Mouse (Mus musculus) gastrocnemius, adult 18-20 months (tissue): ENCODE measurements around the gene Trpm8. TPM values are rescaled to one million over a fixed set of nuclear protein-coding genes. Genes with fewer than 3 reads are reported as not detected.

Source experiments
- DNase-seq: peaks from one replicate; pipeline ENCODE4 v3.0.0; 2021; ENCODE audit warnings: low spot score
- total RNA-seq, 2 experiments: library from RNA; stranded (reverse); gene quantifications; 2 replicates each; pipeline ENCODE4 v1.2.3; 2021

Gene Trpm8
- total RNA-seq, 2 experiments from 2014 or later: not detected

GRCm38 (mm10) chr1:88350761-88351160 is 73.3 kb downstream of the Trpm8 start:
- no peak for DNase-seq

DNA sequence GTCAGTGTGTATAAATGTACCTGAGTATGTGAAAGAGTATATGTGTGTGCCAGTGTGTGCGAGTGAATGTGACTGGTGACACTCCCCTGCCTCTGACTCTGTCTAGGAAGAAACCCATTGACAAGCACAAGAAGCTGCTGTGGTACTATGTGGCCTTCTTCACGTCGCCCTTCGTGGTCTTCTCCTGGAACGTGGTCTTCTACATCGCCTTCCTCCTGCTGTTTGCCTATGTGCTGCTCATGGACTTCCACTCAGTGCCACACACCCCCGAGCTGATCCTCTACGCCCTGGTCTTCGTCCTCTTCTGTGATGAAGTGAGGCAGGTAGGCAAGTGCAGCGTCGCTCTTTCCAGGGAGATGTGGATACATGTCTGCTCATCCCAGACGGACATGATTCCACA is 77.6 kb downstream of the Trpm8 start:
- no peak for DNase-seq

DNA sequence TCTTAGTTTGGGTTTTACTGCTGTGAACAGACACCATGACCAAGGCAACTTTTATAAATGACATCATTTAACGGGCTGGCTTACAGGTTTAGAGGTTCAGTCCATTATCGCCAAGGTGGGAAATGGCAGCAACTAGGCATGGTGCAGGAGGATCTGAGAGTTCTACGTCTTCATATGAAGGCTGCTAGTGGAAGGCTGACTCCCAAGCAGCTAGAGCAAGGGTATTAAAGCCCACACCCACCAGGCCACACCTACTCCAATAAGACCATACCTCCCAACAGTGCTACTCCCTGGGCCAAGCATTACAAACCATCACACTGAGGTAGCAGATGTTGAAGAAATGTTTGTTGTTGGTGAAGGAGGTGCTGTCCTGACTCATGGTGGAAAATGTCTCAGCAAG is 78.2 kb downstream of the Trpm8 start:
- no peak for DNase-seq

DNA sequence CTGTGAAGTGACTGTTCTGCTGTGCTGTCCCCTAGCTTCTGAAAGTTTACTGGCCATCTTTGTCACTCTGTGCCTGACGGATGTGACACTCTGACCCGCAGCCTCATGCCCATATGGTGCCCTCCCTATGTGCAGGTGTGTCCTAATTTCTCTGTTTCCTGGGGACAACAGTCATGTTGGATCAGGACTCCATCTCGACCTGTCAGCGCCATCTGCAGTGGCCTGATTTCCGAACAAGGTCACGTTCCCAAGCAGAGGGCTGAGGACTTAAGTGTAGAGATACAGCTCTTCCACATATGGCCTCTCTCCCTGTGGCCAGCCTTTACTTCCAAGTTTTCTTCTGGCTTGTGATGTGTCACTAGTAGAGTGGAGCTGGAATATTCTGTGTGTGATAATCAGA is 79.2 kb downstream of the Trpm8 start:
- DNase-seq: no peak

- peak; percentile 17 for DNase-seq
These were observed 80.1 kb downstream of the Trpm8 start for GRCm38 (mm10) chr1:88357458-88358090.

- no peak for DNase-seq
These were observed 80.7 kb downstream of the Trpm8 start for GRCm38 (mm10) chr1:88358102-88358654.

GRCm38 (mm10) chr1:88361085-88361484 is 83.6 kb downstream of the Trpm8 start:
- DNase-seq: no peak

- DNase-seq: no peak
These were observed 89.6 kb downstream of the Trpm8 start for GRCm38 (mm10) chr1:88366881-88367644.

DNA sequence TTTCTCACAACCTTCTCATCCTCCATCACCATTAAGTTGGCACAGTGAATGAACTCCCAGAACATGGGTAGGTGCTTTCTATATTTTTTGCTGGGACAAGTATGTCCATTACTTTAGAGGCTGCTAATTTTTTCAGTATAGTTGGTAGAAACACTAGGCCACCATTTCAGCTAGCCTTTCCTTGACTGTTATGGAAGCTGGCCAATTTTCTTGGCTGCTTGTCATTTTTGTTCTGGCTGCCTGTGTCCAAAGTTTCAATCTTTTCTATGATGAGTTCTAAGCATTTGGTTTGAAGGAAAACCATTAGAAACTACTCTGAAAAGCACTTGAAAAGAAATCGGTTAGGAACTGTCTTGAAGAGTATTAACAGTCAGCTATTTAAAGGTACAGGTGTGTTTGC is 101.0 kb downstream of the Trpm8 start:
- DNase-seq: no peak

- no peak for DNase-seq
These were observed 114.2 kb downstream of the Trpm8 start for GRCm38 (mm10) chr1:88391632-88392031.

DNA sequence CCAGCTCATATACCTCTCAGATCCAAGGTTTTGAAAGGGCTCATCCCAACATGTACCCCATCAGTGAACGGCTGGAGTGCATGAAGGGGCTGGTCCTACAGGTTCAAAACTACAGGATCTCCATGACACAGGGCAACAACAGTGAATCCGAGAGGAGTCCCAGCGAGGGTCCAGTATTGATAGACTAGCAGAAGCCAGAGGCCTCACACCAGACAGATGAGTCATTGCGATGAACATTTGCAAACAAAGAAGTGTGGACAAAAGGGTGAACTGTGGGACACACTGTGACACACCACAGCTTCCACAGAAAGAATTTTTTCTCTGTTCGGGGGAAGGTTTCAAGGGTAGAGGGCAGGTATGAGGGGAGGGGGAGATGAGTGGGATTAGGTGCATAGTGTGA is 115.9 kb downstream of the Trpm8 start:
- no peak for DNase-seq

DNA sequence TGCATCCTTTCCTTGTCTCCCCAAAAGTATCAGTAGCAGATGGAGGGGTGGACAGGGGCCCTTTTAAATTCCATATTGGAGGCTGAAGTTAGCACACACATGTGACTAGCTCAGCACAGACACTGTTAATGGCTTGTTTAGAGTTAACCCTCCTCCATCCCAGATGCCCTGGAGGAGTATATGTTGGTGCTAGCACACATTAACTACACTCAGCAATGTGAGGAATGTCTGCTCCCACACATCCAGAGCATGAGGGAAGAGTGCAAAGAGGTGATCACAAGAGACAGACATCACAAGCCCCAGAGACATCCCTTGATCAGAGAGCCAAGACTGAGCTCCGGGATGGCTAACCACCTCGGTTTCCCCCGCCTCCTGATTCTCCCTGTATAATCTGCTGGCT is 125.9 kb downstream of the Trpm8 start:
- no peak for DNase-seq

GRCm38 (mm10) chr1:88406078-88406806 is 128.8 kb downstream of the Trpm8 start:
- DNase-seq: no peak

- DNase-seq: no peak
These were observed 129.3 kb downstream of the Trpm8 start, which contains the start of gene Spp2 for GRCm38 (mm10) chr1:88406807-88407198. Gene Spp2, plus strand, starts transcription at chr1:88406961.

GRCm38 (mm10) chr1:88408340-88408739 is 130.9 kb downstream of the Trpm8 start:
- no peak for DNase-seq

DNA sequence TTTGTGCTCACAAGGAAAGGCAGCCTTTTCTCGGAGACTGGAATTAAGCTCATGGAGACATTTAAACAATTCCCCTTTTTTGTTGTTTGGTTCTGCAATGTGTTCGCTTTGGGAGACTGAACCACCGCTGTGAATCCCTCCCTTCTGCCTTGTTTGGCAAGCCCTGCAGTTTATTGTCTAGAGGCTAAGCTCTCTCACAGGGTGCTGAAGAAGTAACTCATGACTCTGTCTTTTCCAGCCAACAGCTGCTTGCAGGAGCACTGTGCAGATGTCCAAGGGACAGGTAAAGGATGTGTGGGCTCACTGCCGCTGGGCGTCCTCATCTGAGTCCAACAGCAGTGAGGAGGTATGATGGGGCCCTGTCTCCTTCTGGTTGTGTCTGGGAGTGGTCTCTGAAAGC is 134.6 kb downstream of the Trpm8 start:
- no peak for DNase-seq

DNA sequence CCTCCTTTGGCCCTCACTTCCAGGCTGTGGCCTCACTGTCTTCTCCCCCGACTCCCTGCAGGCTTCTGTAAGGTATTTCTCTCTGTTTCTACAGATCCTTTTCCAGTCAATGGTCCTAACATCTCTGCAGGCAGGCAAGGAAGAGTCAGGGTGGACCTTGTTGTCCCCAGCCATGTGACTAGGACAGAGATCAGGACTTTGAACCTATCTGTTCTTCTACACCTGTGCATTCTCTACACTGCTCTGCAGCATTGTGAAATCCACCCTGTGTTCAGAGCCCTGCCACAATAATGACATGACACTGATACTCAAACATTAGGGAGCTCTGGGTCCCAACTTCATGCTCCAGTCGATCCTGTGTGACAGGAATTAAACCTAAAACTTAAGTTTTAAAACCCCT is 141.5 kb downstream of the Trpm8 start:
- DNase-seq: no peak

GRCm38 (mm10) chr1:88422045-88422444 is 144.6 kb downstream of the Trpm8 start:
- DNase-seq: no peak

DNA sequence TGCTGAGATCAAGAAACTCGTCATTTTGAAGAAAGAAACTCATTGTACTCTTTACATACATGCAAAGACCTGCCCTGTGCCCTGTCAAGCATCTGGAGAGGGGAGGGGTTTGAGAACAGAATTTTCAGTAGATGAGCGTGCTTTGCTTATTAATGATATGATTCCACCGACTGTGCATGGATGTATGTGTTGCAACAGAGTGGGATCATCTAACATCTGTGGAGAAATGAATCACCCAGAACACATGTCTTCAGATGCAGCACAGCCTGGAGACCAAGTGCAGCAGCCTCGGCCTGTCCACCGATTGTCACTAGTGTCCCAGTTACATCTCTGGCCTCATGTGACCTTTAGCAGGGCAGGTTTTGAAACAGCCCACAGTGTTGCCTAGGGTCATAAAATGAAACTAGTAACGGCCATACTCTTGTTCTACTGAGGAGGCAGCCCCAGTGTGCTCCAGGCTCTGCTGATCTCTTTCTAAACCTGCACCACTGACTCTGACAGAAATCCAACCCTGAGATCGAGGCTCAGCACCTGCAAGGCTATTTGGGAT is 145.5 kb downstream of the Trpm8 start:
- no peak for DNase-seq

GRCm38 (mm10) chr1:88424602-88425252 is 147.3 kb downstream of the Trpm8 start:
- peak; percentile 63 for DNase-seq

DNA sequence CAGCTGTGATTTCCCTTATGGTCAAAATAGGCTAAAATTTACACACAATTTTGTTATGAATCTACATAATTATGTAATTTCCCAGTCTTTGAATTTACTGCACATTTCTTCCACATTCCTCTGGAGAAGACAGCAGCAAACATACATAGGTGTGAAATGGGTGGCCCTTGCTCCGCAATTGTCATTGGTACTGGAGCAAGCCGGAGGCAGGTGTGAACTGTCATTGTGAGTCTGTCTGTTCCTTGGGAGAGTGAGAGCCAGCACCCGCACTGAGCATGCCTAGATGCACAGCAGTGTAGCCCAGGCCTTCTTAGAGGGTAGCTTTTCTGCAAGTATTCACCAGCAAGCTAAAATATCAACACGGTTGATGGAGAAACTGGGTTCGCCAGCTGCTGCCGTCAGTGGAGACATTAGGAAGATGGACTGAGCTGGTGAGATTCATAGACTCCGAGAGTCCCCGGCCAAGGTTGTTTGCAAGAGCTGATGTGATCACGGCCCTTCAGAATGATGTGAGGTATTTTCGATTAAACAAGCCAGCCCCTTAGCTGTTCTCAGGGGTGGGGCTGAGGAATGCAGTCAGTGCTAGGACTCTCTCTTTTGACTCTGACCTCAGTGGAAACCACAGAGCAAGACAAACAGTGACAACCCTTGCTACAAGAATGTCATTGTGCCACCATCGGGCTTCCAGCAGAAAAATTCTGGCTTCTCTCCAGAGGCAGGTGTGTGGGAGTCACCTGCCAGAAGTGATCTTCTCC is 150.7 kb downstream of the Trpm8 start:
- DNase-seq: no peak
